Mouse (Mus musculus) kidney, postnatal 14 days (tissue): ENCODE measurements around the gene Gm5640.
A peak's percentile ranks its signal among the peaks of the same experiment; 100 is the strongest.
"Not testable (repeated sequence)": the region's sequence is repeated elsewhere in the genome, so short reads cannot be mapped to it uniquely, and the experiment has no call there.

Experiments used
- DNase-seq: peaks from one replicate; pipeline ENCODE4 v3.0.0; 2022; ENCODE audit warnings: mixed read lengths

The Gm5640 gene

GRCm38 (mm10) chrX:74645466-74646323 is at the start of gene Gm5640:
Gene Gm5640 (minus strand): TSS chrX:74645635.
- DNase-seq: peak; percentile 0

GRCm38 (mm10) chrX:74646393-74646792 is 958 bp upstream of the Gm5640 start:
- not testable (repeated sequence) for DNase-seq

GRCm38 (mm10) chrX:74592379-74592778 is 53.1 kb downstream of the Gm5640 start, which contains the start of gene Olfr1325:
Gene Olfr1325 (plus strand): TSS chrX:74592679.
- DNase-seq: no peak
